Mouse (Mus musculus) v-Abl transformed pro-B cells (cell line): ENCODE measurements around the gene Rgs9.

Experiments used
- in situ Hi-C, 2 experiments: fragments of 400-800 bp; cut with MboI; formaldehyde crosslinking; loops; one replicate each; pipeline ENCODE4 v1.15.1; 2025; ENCODE audit not compliant: unreplicated experiment in 2 of 2

The Rgs9 gene

GRCm38 (mm10) chr11:109311885-109312605, 14.1 kb upstream of the Rgs9 start:
- in situ Hi-C loops, result loop anchor here (25.0 kb wide), 1 partner anchor 550 kb away; no protein-coding TSS in a partner anchor

- in situ Hi-C loops, result loop anchor here (25.0 kb wide), 1 partner anchor 557 kb away; no protein-coding TSS in a partner anchor
Measured at GRCm38 (mm10) chr11:109305680-109306079, 7.8 kb upstream of the Rgs9 start.

GRCm38 (mm10) chr11:109302338-109302737, 4.4 kb upstream of the Rgs9 start:
- in situ Hi-C loops, result loop anchor here (25.0 kb wide), 1 partner anchor 560 kb away; no protein-coding TSS in a partner anchor

- in situ Hi-C loops, result loop anchor here in 1 of 2 experiments (5.0 kb wide), 1 partner anchor 50 kb away; no protein-coding TSS in a partner anchor
Measured at GRCm38 (mm10) chr11:109297031-109297430, 898 bp downstream of the Rgs9 start.

- in situ Hi-C loops, result no loop called here
Measured at GRCm38 (mm10) chr11:109292056-109292455, 5.9 kb downstream of the Rgs9 start.

- in situ Hi-C loops, result loop anchor here in 1 of 2 experiments (5.0 kb wide), 1 partner anchor 37 kb away; no protein-coding TSS in a partner anchor
Measured at GRCm38 (mm10) chr11:109289378-109289777, 8.6 kb downstream of the Rgs9 start.

- in situ Hi-C loops, result loop anchor here in 1 of 2 experiments (5.0 kb wide), 1 partner anchor 33 kb away; no protein-coding TSS in a partner anchor
Measured at GRCm38 (mm10) chr11:109284811-109285210, 13.1 kb downstream of the Rgs9 start.

GRCm38 (mm10) chr11:109278186-109278585, 19.7 kb downstream of the Rgs9 start:
- in situ Hi-C loops, result no loop called here

- in situ Hi-C loops, result loop anchor here in 1 of 2 experiments (25.0 kb wide), 1 partner anchor 1016 kb away; no protein-coding TSS in a partner anchor
Measured at GRCm38 (mm10) chr11:109271399-109271798, 26.5 kb downstream of the Rgs9 start.

- in situ Hi-C loops, result loop anchor here in 1 of 2 experiments (25.0 kb wide), 1 partner anchor 1017 kb away; no protein-coding TSS in a partner anchor
Measured at GRCm38 (mm10) chr11:109270366-109270765, 27.6 kb downstream of the Rgs9 start.

GRCm38 (mm10) chr11:109269662-109270341, 28.1 kb downstream of the Rgs9 start:
- in situ Hi-C loops, result loop anchor here in 1 of 2 experiments (25.0 kb wide), 1 partner anchor 1017 kb away; no protein-coding TSS in a partner anchor

- in situ Hi-C loops, result loop anchor here in 1 of 2 experiments (25.0 kb wide), 1 partner anchor 1018 kb away; no protein-coding TSS in a partner anchor
Measured at GRCm38 (mm10) chr11:109269283-109269661, 28.7 kb downstream of the Rgs9 start.

- in situ Hi-C loops, result loop anchor here in 1 of 2 experiments (25.0 kb wide), 1 partner anchor 1021 kb away; no protein-coding TSS in a partner anchor
Measured at GRCm38 (mm10) chr11:109266161-109266910, 31.6 kb downstream of the Rgs9 start.

- in situ Hi-C loops, result loop anchor here in 1 of 2 experiments (25.0 kb wide), 1 partner anchor 1023 kb away; no protein-coding TSS in a partner anchor
Measured at GRCm38 (mm10) chr11:109264159-109264768, 33.7 kb downstream of the Rgs9 start.

- in situ Hi-C loops, result loop anchor here in 1 of 2 experiments (25.0 kb wide), 1 partner anchor 1027 kb away; no protein-coding TSS in a partner anchor
Measured at GRCm38 (mm10) chr11:109260561-109260960, 37.4 kb downstream of the Rgs9 start.

GRCm38 (mm10) chr11:109258941-109259910, 38.7 kb downstream of the Rgs9 start:
- in situ Hi-C loops, result loop anchor here in 1 of 2 experiments (25.0 kb wide), 1 partner anchor 1028 kb away; no protein-coding TSS in a partner anchor

GRCm38 (mm10) chr11:109257824-109258223, 40.1 kb downstream of the Rgs9 start:
- in situ Hi-C loops, result loop anchor here in 1 of 2 experiments (25.0 kb wide), 1 partner anchor 1029 kb away; no protein-coding TSS in a partner anchor

- in situ Hi-C loops, result loop anchor here in 1 of 2 experiments (25.0 kb wide), 1 partner anchor 1032 kb away; no protein-coding TSS in a partner anchor
Measured at GRCm38 (mm10) chr11:109255022-109255421, 42.9 kb downstream of the Rgs9 start.
